Mouse (Mus musculus) forebrain, embryonic 14.5 days (tissue): ENCODE results near the gene Apba1. TPM values are rescaled to one million over a fixed set of nuclear protein-coding genes. Genes with fewer than 3 reads are reported as not detected.

ENCODE experiments used
- ATAC-seq: fragments of 200-750 bp; cut with Nextera tagmentation; 2 replicates; pipeline ENCODE4 v1.8.0; 2017; ENCODE audit warnings: mild to moderate bottlenecking, moderate library complexity
- DNase-seq: peaks from one replicate; pipeline ENCODE4 v3.0.0-alpha.2; 2015; ENCODE audit warnings: low spot score
- H3K27ac ChIP-seq: fragments of 300-500 bp; sonication (generic); 2 replicates; pipeline ENCODE4 v1.5.1; 2014; ENCODE audit warnings: low read depth, mild to moderate bottlenecking, control low read depth, low read length, moderate library complexity
- H3K27me3 ChIP-seq: fragments of 300-500 bp; sonication (generic); replicated peaks from 2 replicates; pipeline ENCODE4 v1.6.1; 2014; ENCODE audit warnings: low read length, control low read depth, mixed read lengths; ENCODE audit not compliant: control insufficient read depth, insufficient read depth
- H3K36me3 ChIP-seq: fragments of 300-500 bp; sonication (generic); 2 replicates; pipeline ENCODE4 v1.6.1; 2014; ENCODE audit warnings: low read length, control low read depth; ENCODE audit not compliant: control insufficient read depth, insufficient read depth
- H3K4me1 ChIP-seq: fragments of 300-500 bp; sonication (generic); 2 replicates; pipeline ENCODE4 v1.6.1; 2014; ENCODE audit warnings: antibody characterized with exemption, low read length, control low read depth; ENCODE audit not compliant: control insufficient read depth, insufficient read depth
- H3K4me2 ChIP-seq: fragments of 300-500 bp; sonication (generic); 2 replicates; pipeline ENCODE4 v1.6.1; 2014; ENCODE audit warnings: mild to moderate bottlenecking, control low read depth, low read length
- H3K4me3 ChIP-seq: fragments of 300-500 bp; sonication (generic); 2 replicates; pipeline ENCODE4 v1.5.1; 2014; ENCODE audit warnings: low read depth, low read length, control low read depth
- H3K9ac ChIP-seq: fragments of 300-500 bp; sonication (generic); 2 replicates; pipeline ENCODE4 v1.6.1; 2014; ENCODE audit warnings: mild to moderate bottlenecking, low read length, control low read depth, moderate library complexity
- H3K9me3 ChIP-seq: fragments of 300-500 bp; sonication (generic); replicated peaks from 2 replicates; pipeline ENCODE4 v1.6.1; 2016; ENCODE audit warnings: low read length, control low read depth, mixed read lengths; ENCODE audit not compliant: control insufficient read depth
- WGBS: fragments of 180-500 bp; shearing (Covaris S2); extraction: QIAGEN DNeasy Blood & Tissue Kit; methylation state at CpG from one replicate; pipeline ENCODE4 v1.1.7; 2014; 5-methylcytosine and 5-hydroxymethylcytosine counted together
- polyA plus RNA-seq: library from polyadenylated mRNA; unstranded; fragments of >200 nt; fragmentation: Nextera tagmentation; extraction: Ambion mirVana; gene quantifications from 2 replicates; pipeline ENCODE4 v1.2.1, GENCODE M21; 2014

The Apba1 gene
- polyA plus RNA-seq, 1 experiment from 2014 or later = 5.1 TPM

DNA sequence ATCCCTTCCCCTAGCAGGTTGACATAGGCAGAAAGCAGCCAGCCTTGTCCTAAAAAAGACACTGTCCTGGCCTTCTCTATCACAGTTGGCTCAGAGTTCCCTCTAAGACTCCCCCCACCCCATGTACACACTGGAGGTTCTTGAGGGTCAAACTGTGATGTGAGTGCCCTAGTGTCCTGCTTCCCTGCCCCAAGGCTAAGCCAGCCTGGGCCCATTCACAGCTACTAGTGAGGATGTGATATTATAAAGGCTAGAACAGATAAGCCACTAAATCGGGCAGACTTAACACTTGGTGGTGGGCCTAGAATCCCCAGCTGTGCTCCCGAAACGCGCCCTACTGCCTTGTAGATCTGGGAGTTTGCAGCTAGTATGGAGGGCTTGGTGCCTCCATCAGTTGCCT is 188.1 kb downstream of the Apba1 start:
- 82% methylated on average over 4 of the region's 4 CpGs for WGBS
- Histone ChIP-seq H3K36me3 (peaks cover 7% of the 10 kb centered on the region; the same call in 1 of the 2 replicates), H3K27me3 (no peaks in the 10 kb centered on the region), H3K4me1 (peaks cover 3% of the 10 kb centered on the region; the same call in 1 of the 2 replicates), H3K4me3 (no peak overlapping the region), H3K27ac (no peak overlapping the region), H3K4me2 (no peak overlapping the region), H3K9ac (no peak overlapping the region), H3K9me3 (no peaks in the 10 kb centered on the region)
- DNase-seq = no peak
- ATAC-seq = no peak

DNA sequence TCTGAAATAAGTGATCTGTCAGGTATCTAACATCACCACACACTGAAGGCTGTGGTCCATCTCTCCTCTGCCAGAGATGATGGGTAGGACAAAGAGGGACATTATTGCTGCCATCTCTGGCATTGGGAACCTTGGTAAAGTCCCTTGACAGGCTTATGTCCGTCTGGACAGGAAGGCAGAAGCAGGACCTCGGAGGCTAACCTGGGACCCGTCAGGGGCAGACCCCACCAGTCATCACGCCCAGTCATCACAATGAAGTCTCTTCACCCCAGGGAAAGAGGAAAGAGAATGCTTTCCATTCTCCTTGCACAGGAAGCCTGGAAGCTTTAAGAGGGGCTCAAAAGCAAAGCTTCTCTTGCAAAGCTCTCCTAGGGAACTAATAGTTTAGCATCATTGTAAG is 189.2 kb downstream of the Apba1 start:
- peaks cover 3% of the 10 kb centered on the region; the same call in 1 of the 2 replicates for H3K4me1 ChIP-seq
- no peak overlapping the region for H3K27ac ChIP-seq
- ATAC-seq (no peak), DNase-seq (no peak)
- 16% methylated on average over 4 of the region's 4 CpGs for WGBS
- H3K9me3 ChIP-seq = no peaks in the 10 kb centered on the region
- H3K9ac ChIP-seq = no peak overlapping the region
- peaks cover 7% of the 10 kb centered on the region; the same call in 1 of the 2 replicates for H3K36me3 ChIP-seq
- H3K4me3 ChIP-seq = no peak overlapping the region
- no peak overlapping the region for H3K4me2 ChIP-seq
- no peaks in the 10 kb centered on the region for H3K27me3 ChIP-seq

- Histone ChIP-seq H3K9ac (no peak overlapping the region), H3K4me1 (peaks cover 3% of the 10 kb centered on the region; the same call in 1 of the 2 replicates), H3K27ac (no peak overlapping the region), H3K36me3 (peaks cover 7% of the 10 kb centered on the region; the same call in 1 of the 2 replicates), H3K4me2 (no peak overlapping the region), H3K27me3 (no peaks in the 10 kb centered on the region), H3K4me3 (no peak overlapping the region), H3K9me3 (no peaks in the 10 kb centered on the region)
- ATAC-seq = no peak
- 10% methylated on average over 12 of the region's 12 CpGs for WGBS
- DNase-seq = peak; percentile 8
These were observed 189.8 kb downstream of the Apba1 start for GRCm38 (mm10) chr19:23948301-23949000.

GRCm38 (mm10) chr19:23955461-23955860 is 196.8 kb downstream of the Apba1 start:
- ATAC-seq = no peak
- Histone ChIP-seq H3K4me1 (peaks cover 5% of the 10 kb centered on the region), H3K9me3 (no peaks in the 10 kb centered on the region), H3K9ac (no peak overlapping the region), H3K36me3 (no peaks in the 10 kb centered on the region), H3K4me3 (no peak overlapping the region), H3K4me2 (no peak overlapping the region), H3K27me3 (no peaks in the 10 kb centered on the region), H3K27ac (no peak overlapping the region)
- 92% methylated on average over 8 of the region's 8 CpGs for WGBS
- DNase-seq = no peak

GRCm38 (mm10) chr19:23956299-23956975 is 197.8 kb downstream of the Apba1 start:
- no peak overlapping the region for H3K27ac ChIP-seq
- DNase-seq = no peak
- WGBS = 78% methylated on average over 17 of the region's 17 CpGs

GRCm38 (mm10) chr19:23957563-23957962 is 198.9 kb downstream of the Apba1 start:
- no peak for DNase-seq
- H3K4me3 ChIP-seq = no peak overlapping the region
- H3K9ac ChIP-seq = no peak overlapping the region
- no peaks in the 10 kb centered on the region for H3K9me3 ChIP-seq
- no peak overlapping the region for H3K4me2 ChIP-seq
- WGBS = 71% methylated on average over 7 of the region's 7 CpGs
- ATAC-seq = no peak
- no peaks in the 10 kb centered on the region for H3K36me3 ChIP-seq
- H3K27ac ChIP-seq = no peak overlapping the region
- no peaks in the 10 kb centered on the region for H3K27me3 ChIP-seq
- peaks cover 12% of the 10 kb centered on the region for H3K4me1 ChIP-seq

More at GRCm38 (mm10) chr19:23956299-23956975, 197.8 kb downstream of the Apba1 start:
- Histone ChIP-seq H3K4me1 (peaks cover 12% of the 10 kb centered on the region), H3K9me3 (no peaks in the 10 kb centered on the region), H3K4me3 (no peak overlapping the region), H3K4me2 (no peak overlapping the region), H3K9ac (no peak overlapping the region), H3K36me3 (no peaks in the 10 kb centered on the region), H3K27me3 (no peaks in the 10 kb centered on the region)
- ATAC-seq = no peak

- Histone ChIP-seq H3K4me3 (no peak overlapping the region), H3K4me2 (no peak overlapping the region), H3K36me3 (no peaks in the 10 kb centered on the region), H3K9ac (no peak overlapping the region), H3K9me3 (no peaks in the 10 kb centered on the region), H3K27me3 (no peaks in the 10 kb centered on the region), H3K4me1 (peaks cover 12% of the 10 kb centered on the region), H3K27ac (no peak overlapping the region)
- DNase-seq (peak; percentile 70), ATAC-seq (0 out of 2 replicates have a peak, but pooled peaks have one; percentile 6)
- 40% methylated on average over 6 of the region's 6 CpGs for WGBS
These were observed 200.2 kb downstream of the Apba1 start for GRCm38 (mm10) chr19:23958925-23959324.

- no peak overlapping the region for H3K4me3 ChIP-seq
- H3K27me3 ChIP-seq = no peaks in the 10 kb centered on the region
- ATAC-seq (peak; percentile 48; the same call in 1 of the 2 replicates), DNase-seq (peak; percentile 65)
- peaks cover 12% of the 10 kb centered on the region for H3K4me1 ChIP-seq
- no peak overlapping the region for H3K9ac ChIP-seq
- no peaks in the 10 kb centered on the region for H3K36me3 ChIP-seq
- H3K27ac ChIP-seq = peak overlapping the region; percentile 21; the same call in 1 of the 2 replicates
- no peak overlapping the region for H3K4me2 ChIP-seq
- WGBS = 25% methylated on average over 7 of the region's 7 CpGs
- no peaks in the 10 kb centered on the region for H3K9me3 ChIP-seq
These were observed 201.2 kb downstream of the Apba1 start for GRCm38 (mm10) chr19:23959870-23960269.

GRCm38 (mm10) chr19:23960275-23960674 is 201.6 kb downstream of the Apba1 start:
- peak overlapping the region; percentile 21; the same call in 1 of the 2 replicates for H3K27ac ChIP-seq
- DNase-seq (peak; percentile 80), ATAC-seq (peak; percentile 45)
- no peak overlapping the region for H3K4me3 ChIP-seq
- no peaks in the 10 kb centered on the region for H3K9me3 ChIP-seq
- no peak overlapping the region for H3K9ac ChIP-seq
- WGBS = 6% methylated on average over 3 of the region's 3 CpGs
- H3K27me3 ChIP-seq = no peaks in the 10 kb centered on the region
- H3K36me3 ChIP-seq = no peaks in the 10 kb centered on the region
- peaks cover 12% of the 10 kb centered on the region for H3K4me1 ChIP-seq
- no peak overlapping the region for H3K4me2 ChIP-seq
